ENCODE assay signal across 7 mouse cellular contexts in the genomic region with DNA sequence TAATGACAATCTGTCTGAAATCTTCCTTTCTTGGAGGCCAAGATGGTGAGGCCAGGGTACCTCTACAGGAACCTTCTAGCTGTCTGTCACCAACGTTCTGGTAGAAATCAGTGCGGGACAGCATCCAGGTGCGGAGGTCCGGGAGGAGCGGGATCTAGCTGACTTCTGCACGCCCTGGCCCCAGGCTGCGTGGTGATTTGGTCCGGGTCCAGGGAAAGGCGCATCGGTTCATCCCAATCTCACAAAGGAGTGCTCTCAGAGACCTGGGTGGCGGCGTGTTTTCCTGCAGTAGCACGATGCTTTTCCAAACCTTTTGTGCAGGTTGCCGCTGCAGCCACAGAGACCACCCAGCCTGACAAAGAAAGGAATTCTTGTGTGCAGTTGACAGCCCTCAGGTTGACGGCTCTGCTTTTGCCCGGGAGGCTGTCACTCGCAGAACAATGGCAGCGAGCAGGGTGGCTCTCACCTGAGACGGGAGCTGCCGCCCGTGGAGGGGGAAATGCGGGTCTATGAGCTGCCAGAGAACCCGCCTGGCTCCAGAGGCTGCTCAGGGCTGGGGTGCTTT. TPM values are rescaled to one million over a fixed set of nuclear protein-coding genes. Genes with fewer than 3 reads are reported as not detected.
DNase-seq lines count a peak whose midpoint lies in the region; ATAC-seq and TF ChIP-seq lines count a peak whose summit lies in the region.

No protein-coding gene starts in this region.

- no peak overlapping the region for H3K27ac ChIP-seq in lung, embryonic 14.5 days (ENCODE audit: low read depth)
- no peak overlapping the region for H3K27ac ChIP-seq in midbrain, embryonic 11.5 days (ENCODE audit: low read depth, low read length)
- H3K27ac ChIP-seq in thymus, adult 2 months (ENCODE audit: control insufficient read depth, insufficient read depth, low read length) = no peak overlapping the region

- ATAC-seq in lung, embryonic 14.5 days (ENCODE audit: insufficient read depth) = peak; percentile 42; the same call in 1 of the 2 replicates
- ATAC-seq in midbrain, embryonic 11.5 days (ENCODE audit: low FRiP score) = peak; percentile 62; the same call in 1 of the 2 replicates
- no peak for ATAC-seq in erythroblast, adult 5-6 weeks (replicated peaks; ENCODE audit: low FRiP score, poor library complexity, severe bottlenecking)

- H3K9me3 ChIP-seq in lung, embryonic 14.5 days (ENCODE audit: low read depth, low read length) = no peaks in the 10 kb centered on the region
- no peaks in the 10 kb centered on the region for H3K9me3 ChIP-seq in midbrain, embryonic 11.5 days (ENCODE audit: control insufficient read depth, low read length)

- no peaks in the 10 kb centered on the region for H3K36me3 ChIP-seq in lung, embryonic 14.5 days (ENCODE audit: insufficient read depth)
- H3K36me3 ChIP-seq in midbrain, embryonic 11.5 days (ENCODE audit: control insufficient read depth, insufficient read depth, low read length) = no peaks in the 10 kb centered on the region
- H3K36me3 ChIP-seq in thymus, adult 2 months (ENCODE audit: control insufficient read depth, insufficient read depth, low read length) = no peaks in the 10 kb centered on the region

- 6% methylated on average over 23 of the region's 23 CpGs for WGBS in lung, embryonic 14.5 days
- WGBS in midbrain, embryonic 11.5 days = 4% methylated on average over 23 of the region's 23 CpGs
- WGBS in thymus, adult 2 months = 23% methylated on average over 23 of the region's 23 CpGs

- peaks cover 15% of the 10 kb centered on the region; the same call in 1 of the 2 replicates for H3K27me3 ChIP-seq in lung, embryonic 14.5 days (ENCODE audit: insufficient read depth, low read length)
- peaks cover 6% of the 10 kb centered on the region; the same call in 1 of the 2 replicates for H3K27me3 ChIP-seq in midbrain, embryonic 11.5 days (ENCODE audit: control insufficient read depth, insufficient read depth, low read length)
- no peaks in the 10 kb centered on the region for H3K27me3 ChIP-seq in thymus, adult 2 months (ENCODE audit: control insufficient read depth, insufficient read depth, low read length)

- no peak for DNase-seq in lung, embryonic 14.5 days
- DNase-seq in lung, postnatal 14 days = no peak
- DNase-seq in cerebellum, postnatal 36 days = peak; percentile 58 to 65
- DNase-seq in heart, postnatal 10 days = peak; percentile 6 to 16
- peak; percentile 93 for DNase-seq in midbrain, embryonic 11.5 days (ENCODE audit: low spot score, missing footprints)
- no peak for DNase-seq in thymus, adult 2 months

- no peak for TF ChIP-seq POLR2A in thymus, adult 2 months (IDR thresholded peaks at IDR 0.05; ENCODE audit: control insufficient read depth, extremely low read depth, insufficient read depth, low read length, poor library complexity)

- H3K4me3 ChIP-seq in lung, embryonic 14.5 days (ENCODE audit: low read depth, low read length) = peak overlapping the region; percentile 20
- H3K4me3 ChIP-seq in midbrain, embryonic 11.5 days (ENCODE audit: low read depth, low read length) = peak overlapping the region; percentile 6
- no peak overlapping the region for H3K4me3 ChIP-seq in thymus, adult 2 months (ENCODE audit: control insufficient read depth, insufficient read depth, low read length)

- H3K4me1 ChIP-seq in lung, embryonic 14.5 days (ENCODE audit: insufficient read depth) = no peaks in the 10 kb centered on the region
- H3K4me1 ChIP-seq in midbrain, embryonic 11.5 days (ENCODE audit: control insufficient read depth, insufficient read depth, low read length) = peaks cover 5% of the 10 kb centered on the region; the same call in 1 of the 2 replicates
- no peaks in the 10 kb centered on the region for H3K4me1 ChIP-seq in thymus, adult 2 months (replicated peaks; ENCODE audit: control insufficient read depth, insufficient read depth, low read length)

- intact Hi-C loops in heart, postnatal 10 days (cut with DNase I) = loop anchor here (2.0 to 5.0 kb wide), 3 partner anchors 100 to 245 kb away; no protein-coding TSS in a partner anchor

- H3K9ac ChIP-seq in lung, embryonic 14.5 days = no peak overlapping the region
- peak overlapping the region; percentile 42 for H3K9ac ChIP-seq in midbrain, embryonic 11.5 days (ENCODE audit: low read length)

- H3K4me2 ChIP-seq in lung, embryonic 14.5 days = peak overlapping the region; percentile 54
- peak overlapping the region; percentile 37 for H3K4me2 ChIP-seq in midbrain, embryonic 11.5 days

- TF ChIP-seq CTCF in lung, embryonic 14.5 days (IDR thresholded peaks at IDR 0.05; ENCODE audit: low read depth) = no peak
- TF ChIP-seq CTCF in thymus, adult 2 months (IDR thresholded peaks at IDR 0.05; ENCODE audit: borderline replicate concordance, control insufficient read depth, extremely low read depth, insufficient read depth, low read length, poor library complexity) = no peak

RNA-seq across cellular contexts. Expression of a gene that starts 6.5 kb away (rescaled TPM):
- polyA plus RNA-seq in lung, embryonic 14.5 days (2014; fragmentation: Nextera tagmentation; extraction: Ambion mirVana) = 20.6 and 22.0 TPM in 2 replicates
- total RNA-seq in heart, postnatal 10 days (2021) = 10 to 100 TPM; 10.2 to 14.2 TPM
- 26.1 and 26.9 TPM in 2 replicates for polyA plus RNA-seq in midbrain, embryonic 11.5 days (2014; fragmentation: Nextera tagmentation; extraction: Ambion mirVana)
- 25.5 and 54.0 TPM in 2 replicates for total RNA-seq in erythroblast, adult 5-6 weeks (2015; ENCODE audit: low replicate concordance)
- total RNA-seq in erythroblast, adult 5-6 weeks (2017; ENCODE audit: low replicate concordance) = 88.6 and 102 TPM in 2 replicates
- 33.4 and 36.4 TPM in 2 replicates for polyA plus RNA-seq in thymus, adult 2 months (2012; rRNA removed)

Comparison
In these comparisons a context has a peak if more than half of its experiments do, and no peak if none do; other contexts are left out.
1. DNase-seq: peak in cerebellum, postnatal 36 days (2 of 2), heart, postnatal 10 days (2 of 2) and midbrain, embryonic 11.5 days (single experiment); none in lung, embryonic 14.5 days (single experiment), lung, postnatal 14 days (single experiment) and thymus, adult 2 months (single experiment).